Mouse (Mus musculus): ENCODE results near the gene Pkd1l2. TPM values are rescaled to one million over a fixed set of nuclear protein-coding genes. Genes with fewer than 3 reads are reported as not detected.

The Pkd1l2 gene
- polyA plus RNA-seq, 2 experiments = not detected

GRCm38 (mm10) chr8:117074350-117075182, 7.7 kb downstream of the Pkd1l2 start:
- Histone ChIP-seq H3K27ac (peak overlapping the region; percentile 22; the same call in 1 of the 2 replicates), H3K27me3 (ENCODE audit: control insufficient read depth, insufficient read depth, low read length) (no peaks in the 10 kb centered on the region), H3K4me2 (ENCODE audit: low read depth) (peak overlapping the region; percentile 34), H3K4me3 (ENCODE audit: insufficient read depth in 1 of 2, low read depth in 2 of 2, low read length in 2 of 2) (no peak overlapping the region), H3K36me3 (replicated peaks; ENCODE audit: control insufficient read depth, insufficient read depth, low read depth) (no peaks in the 10 kb centered on the region), H3K4me1 (replicated peaks; ENCODE audit: control insufficient read depth in 2 of 2, insufficient read depth in 2 of 2, low read length in 1 of 2) (peaks cover 12 to 34% of the 10 kb centered on the region in 2 experiments), H3K9ac (replicated peaks) (no peak overlapping the region), H3K9me3 (ENCODE audit: control insufficient read depth, low read length) (no peaks in the 10 kb centered on the region)
- ATAC-seq (ENCODE audit: insufficient read depth) (peak; percentile 85), DNase-seq (ENCODE audit: low read depth in 3 of 3, low spot score in 3 of 3) (peak; percentile 52 to 68 (median 62))
- no peak for TF ChIP-seq CTCF (IDR thresholded peaks at IDR 0.05; ENCODE audit: low read depth)
- TF ChIP-seq EP300 (IDR thresholded peaks at IDR 0.05; ENCODE audit: low read depth) = peak; percentile 82
- WGBS (ENCODE audit: insufficient replicate concordance) = 18% methylated on average over 10 of the region's 10 CpGs

GRCm38 (mm10) chr8:117069708-117070107, 12.5 kb downstream of the Pkd1l2 start:
- ATAC-seq (ENCODE audit: insufficient read depth) (no peak), DNase-seq (ENCODE audit: low read depth in 3 of 3, low spot score in 3 of 3) (no peak)
- Histone ChIP-seq H3K36me3 (replicated peaks; ENCODE audit: control insufficient read depth, insufficient read depth, low read depth) (no peaks in the 10 kb centered on the region), H3K9ac (replicated peaks) (no peak overlapping the region), H3K27ac (no peak overlapping the region), H3K4me1 (replicated peaks; ENCODE audit: control insufficient read depth in 2 of 2, insufficient read depth in 2 of 2, low read length in 1 of 2) (peaks cover 8% of the 10 kb centered on the region in 2 experiments), H3K27me3 (ENCODE audit: control insufficient read depth, insufficient read depth, low read length) (no peaks in the 10 kb centered on the region), H3K4me2 (ENCODE audit: low read depth) (no peak overlapping the region), H3K4me3 (ENCODE audit: insufficient read depth in 1 of 2, low read depth in 2 of 2, low read length in 2 of 2) (no peak overlapping the region), H3K9me3 (ENCODE audit: control insufficient read depth, low read length) (no peaks in the 10 kb centered on the region)
- TF ChIP-seq CTCF (IDR thresholded peaks at IDR 0.05; ENCODE audit: low read depth) (peak; percentile 65), EP300 (IDR thresholded peaks at IDR 0.05; ENCODE audit: low read depth) (no peak)
- WGBS (ENCODE audit: insufficient replicate concordance) = 47% methylated on average over 1 of the region's 1 CpGs

- H3K9me3 ChIP-seq (ENCODE audit: control insufficient read depth, low read length) = no peaks in the 10 kb centered on the region
- H3K36me3 ChIP-seq (replicated peaks; ENCODE audit: control insufficient read depth, insufficient read depth, low read depth) = no peaks in the 10 kb centered on the region
- DNase-seq (ENCODE audit: low read depth in 3 of 3, low spot score in 3 of 3) (no peak), ATAC-seq (ENCODE audit: insufficient read depth) (no peak; the same call in 1 of the 2 replicates)
- H3K27ac ChIP-seq = no peak overlapping the region
- TF ChIP-seq EP300 (IDR thresholded peaks at IDR 0.05; ENCODE audit: low read depth) (no peak), CTCF (IDR thresholded peaks at IDR 0.05; ENCODE audit: low read depth) (no peak)
- WGBS (ENCODE audit: insufficient replicate concordance) = 52% methylated on average over 13 of the region's 13 CpGs
- H3K27me3 ChIP-seq (ENCODE audit: control insufficient read depth, insufficient read depth, low read length) = no peaks in the 10 kb centered on the region
- no peak overlapping the region for H3K9ac ChIP-seq (replicated peaks)
- no peaks in the 10 kb centered on the region for H3K4me1 ChIP-seq (replicated peaks; ENCODE audit: control insufficient read depth in 2 of 2, insufficient read depth in 2 of 2, low read length in 1 of 2)
- H3K4me2 ChIP-seq (ENCODE audit: low read depth) = no peak overlapping the region
- no peak overlapping the region for H3K4me3 ChIP-seq (ENCODE audit: insufficient read depth in 1 of 2, low read depth in 2 of 2, low read length in 2 of 2)
Measured at GRCm38 (mm10) chr8:117068294-117068693, 14.0 kb downstream of the Pkd1l2 start.

- H3K4me1 ChIP-seq (replicated peaks; ENCODE audit: control insufficient read depth in 2 of 2, insufficient read depth in 2 of 2, low read length in 1 of 2) = no peaks in the 10 kb centered on the region
- H3K9ac ChIP-seq (replicated peaks) = no peak overlapping the region
- no peak for DNase-seq (ENCODE audit: low read depth in 3 of 3, low spot score in 3 of 3)
- H3K9me3 ChIP-seq (ENCODE audit: control insufficient read depth, low read length) = no peaks in the 10 kb centered on the region
- H3K27ac ChIP-seq = no peak overlapping the region
- no peak overlapping the region for H3K4me2 ChIP-seq (ENCODE audit: low read depth)
- no peak overlapping the region for H3K4me3 ChIP-seq (ENCODE audit: insufficient read depth in 1 of 2, low read depth in 2 of 2, low read length in 2 of 2)
- WGBS (ENCODE audit: insufficient replicate concordance) = 74% methylated on average over 11 of the region's 11 CpGs
- H3K27me3 ChIP-seq (ENCODE audit: control insufficient read depth, insufficient read depth, low read length) = no peaks in the 10 kb centered on the region
- no peaks in the 10 kb centered on the region for H3K36me3 ChIP-seq (replicated peaks; ENCODE audit: control insufficient read depth, insufficient read depth, low read depth)
- no peak for ATAC-seq (ENCODE audit: insufficient read depth)
- TF ChIP-seq CTCF (IDR thresholded peaks at IDR 0.05; ENCODE audit: low read depth) (no peak), EP300 (IDR thresholded peaks at IDR 0.05; ENCODE audit: low read depth) (no peak)
Measured at GRCm38 (mm10) chr8:117067396-117067795, 14.9 kb downstream of the Pkd1l2 start.

GRCm38 (mm10) chr8:117066955-117067354, 15.3 kb downstream of the Pkd1l2 start:
- Histone ChIP-seq H3K27ac (no peak overlapping the region), H3K9ac (replicated peaks) (no peak overlapping the region), H3K4me3 (ENCODE audit: insufficient read depth in 1 of 2, low read depth in 2 of 2, low read length in 2 of 2) (no peak overlapping the region), H3K4me1 (replicated peaks; ENCODE audit: control insufficient read depth in 2 of 2, insufficient read depth in 2 of 2, low read length in 1 of 2) (no peaks in the 10 kb centered on the region), H3K27me3 (ENCODE audit: control insufficient read depth, insufficient read depth, low read length) (no peaks in the 10 kb centered on the region), H3K9me3 (ENCODE audit: control insufficient read depth, low read length) (no peaks in the 10 kb centered on the region), H3K4me2 (ENCODE audit: low read depth) (no peak overlapping the region), H3K36me3 (replicated peaks; ENCODE audit: control insufficient read depth, insufficient read depth, low read depth) (no peaks in the 10 kb centered on the region)
- WGBS (ENCODE audit: insufficient replicate concordance) = 24% methylated on average over 7 of the region's 7 CpGs
- TF ChIP-seq CTCF (IDR thresholded peaks at IDR 0.05; ENCODE audit: low read depth) (no peak), EP300 (IDR thresholded peaks at IDR 0.05; ENCODE audit: low read depth) (no peak)
- ATAC-seq (ENCODE audit: insufficient read depth) = no peak
- no peak for DNase-seq (ENCODE audit: low read depth in 3 of 3, low spot score in 3 of 3)
